Mouse (Mus musculus) large intestine, adult 2 months (tissue): ENCODE results near the gene Ypel5. TPM values are rescaled to one million over a fixed set of nuclear protein-coding genes. Genes with fewer than 3 reads are reported as not detected.

Experiments
- DNase-seq: peaks from one replicate; pipeline ENCODE4 v3.0.0-alpha.2; 2012; ENCODE audit warnings: low read depth, low spot score
- WGBS: fragments of 180-500 bp; shearing (Covaris S2); methylation state at CpG from one replicate; pipeline ENCODE4 v1.1.7; 2018; 5-methylcytosine and 5-hydroxymethylcytosine counted together
- polyA plus RNA-seq: library from polyadenylated mRNA; depleted of rRNA; stranded (reverse); fragments of >200 nt; gene quantifications from 2 replicates; pipeline ENCODE4 v1.2.3, GENCODE M21; 2012

Gene Ypel5
- polyA plus RNA-seq, 1 experiment = 14.2 TPM

DNA sequence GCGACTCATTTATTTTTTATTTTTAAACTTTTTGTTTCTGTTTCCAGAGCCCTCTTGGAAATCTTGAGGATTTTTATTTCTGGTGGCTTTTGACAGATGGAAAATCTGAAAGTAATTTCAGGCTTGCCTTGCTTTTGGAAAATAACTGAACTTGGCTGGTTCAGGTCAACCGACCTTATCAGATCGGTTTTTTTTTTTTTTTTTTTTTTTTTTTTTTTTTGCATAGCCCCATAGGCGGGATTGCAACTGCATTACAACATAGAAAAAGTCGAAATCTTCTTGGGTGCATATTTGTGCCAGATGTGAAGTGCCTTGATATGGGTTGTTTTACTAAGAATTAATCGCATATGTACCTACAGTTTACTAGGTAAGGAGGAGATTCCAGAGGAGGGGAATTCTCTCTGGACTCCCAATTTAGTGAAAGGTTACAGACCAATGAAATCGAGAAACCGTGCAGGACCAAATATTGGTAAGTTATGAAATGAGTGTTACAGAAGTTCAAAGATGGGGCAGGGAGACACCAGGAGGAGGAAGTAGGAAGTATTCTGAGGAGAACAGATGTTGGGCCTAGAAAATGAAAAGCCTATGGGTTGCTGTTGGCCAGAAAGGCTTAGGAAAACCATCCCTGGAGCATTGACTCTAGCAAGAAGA lies 1.7 kb downstream of the Ypel5 start:
- 9% methylated on average over 8 of the region's 8 CpGs for WGBS

DNA sequence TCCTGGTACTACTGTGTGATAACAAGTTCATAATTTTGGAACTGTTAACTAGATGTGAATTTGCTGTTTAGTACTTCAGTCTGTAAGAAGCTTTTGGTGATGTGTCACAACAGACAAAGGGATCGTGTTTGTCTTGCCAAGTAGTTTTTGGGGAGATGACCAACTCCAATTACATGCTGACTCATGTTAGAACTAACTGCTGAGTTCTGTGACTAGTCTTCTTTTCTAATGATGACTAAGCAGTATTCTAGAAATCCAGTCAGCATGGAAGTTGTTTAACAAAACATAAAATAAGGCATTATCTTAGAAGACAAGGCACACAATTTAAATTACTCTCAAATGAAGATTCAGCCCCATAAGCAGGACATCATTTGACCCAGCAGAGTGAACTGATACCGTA lies 2.7 kb downstream of the Ypel5 start:
- 76% methylated on average over 2 of the region's 2 CpGs for WGBS
- no peak for DNase-seq

More for the DNA sequence above, 1.7 kb downstream of the Ypel5 start:
- no peak for DNase-seq

- no peak for DNase-seq
- 96% methylated on average over 6 of the region's 6 CpGs for WGBS
Measured at GRCm38 (mm10) chr17:72844393-72844792, 8.1 kb downstream of the Ypel5 start.

DNA sequence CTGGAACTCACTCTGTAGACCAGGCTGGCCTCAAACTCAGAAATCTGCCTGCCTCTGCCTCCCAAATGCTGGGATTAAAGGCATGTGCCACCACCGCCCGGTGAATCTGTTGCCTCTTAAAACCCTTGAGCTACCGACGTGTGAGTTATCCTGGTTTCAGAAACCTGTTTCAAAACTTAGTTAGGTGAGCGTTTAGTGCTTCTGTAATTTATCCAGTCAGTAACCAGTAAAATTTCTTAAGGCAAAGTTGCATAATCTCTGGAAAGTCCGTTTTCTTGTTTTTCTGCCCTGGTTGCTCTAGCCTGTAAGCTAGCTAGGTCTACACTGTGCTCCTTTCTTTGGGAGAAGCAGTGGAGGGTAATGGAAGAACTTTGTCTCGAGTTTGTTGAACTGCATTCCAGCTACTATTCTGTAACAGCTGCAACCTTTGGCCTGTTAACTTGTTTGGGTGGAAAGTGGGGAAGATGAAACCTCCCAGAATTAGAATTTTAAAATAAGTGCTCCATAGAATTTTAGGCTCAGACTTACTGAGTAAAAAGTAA lies 8.8 kb downstream of the Ypel5 start:
- DNase-seq = no peak
- 81% methylated on average over 7 of the region's 7 CpGs for WGBS

DNA sequence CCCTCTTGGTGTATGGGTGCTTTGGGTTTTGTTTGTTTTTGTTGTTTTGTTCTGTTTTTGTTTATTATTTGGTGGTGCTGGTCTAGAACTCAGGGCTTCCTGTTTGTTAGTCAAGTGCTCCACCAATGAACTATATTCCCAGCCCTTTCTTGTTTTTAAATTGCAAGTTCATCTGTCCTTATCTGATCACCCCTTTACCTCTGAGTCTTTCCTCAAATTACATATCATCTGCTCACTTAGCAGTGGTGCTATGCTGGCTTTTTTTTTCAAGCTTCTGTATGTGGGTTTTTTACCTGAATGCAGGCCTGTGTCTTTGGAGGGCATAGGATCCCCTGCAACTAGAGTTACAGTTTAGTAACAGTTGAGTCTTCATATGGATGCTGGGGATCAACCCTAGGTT lies 9.3 kb downstream of the Ypel5 start:
- DNase-seq = no peak

DNA sequence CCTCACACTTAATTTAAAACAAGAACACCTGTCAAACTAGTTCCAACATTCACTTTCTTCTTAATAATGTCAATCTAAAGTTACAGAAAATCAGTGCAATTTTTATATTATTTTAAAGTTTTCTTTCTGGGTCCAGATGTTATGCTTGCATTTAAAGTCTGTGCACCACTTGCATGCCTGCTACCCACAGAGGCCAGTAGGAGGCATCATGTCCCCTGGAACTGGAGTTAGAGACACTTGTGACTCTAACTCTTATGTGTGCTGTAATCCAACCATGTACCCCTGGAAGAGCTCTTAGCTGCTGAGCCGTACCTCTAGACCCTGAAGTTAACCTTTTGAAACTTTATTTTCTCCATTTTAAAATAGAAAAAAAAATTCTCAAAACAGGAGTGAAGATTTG lies 19.0 kb downstream of the Ypel5 start:
- DNase-seq = no peak
- 79% methylated on average over 1 of the region's 1 CpGs for WGBS

- 52% methylated on average over 13 of the region's 13 CpGs for WGBS
- no peak for DNase-seq
Measured at GRCm38 (mm10) chr17:72857677-72858633, 21.7 kb downstream of the Ypel5 start.

- 40% methylated on average over 10 of the region's 10 CpGs for WGBS
- DNase-seq = no peak
Measured at GRCm38 (mm10) chr17:72863226-72863625, 27.0 kb downstream of the Ypel5 start.

- no peak for DNase-seq
- WGBS = 91% methylated on average over 3 of the region's 3 CpGs
Measured at GRCm38 (mm10) chr17:72866624-72867245, 30.5 kb downstream of the Ypel5 start.

DNA sequence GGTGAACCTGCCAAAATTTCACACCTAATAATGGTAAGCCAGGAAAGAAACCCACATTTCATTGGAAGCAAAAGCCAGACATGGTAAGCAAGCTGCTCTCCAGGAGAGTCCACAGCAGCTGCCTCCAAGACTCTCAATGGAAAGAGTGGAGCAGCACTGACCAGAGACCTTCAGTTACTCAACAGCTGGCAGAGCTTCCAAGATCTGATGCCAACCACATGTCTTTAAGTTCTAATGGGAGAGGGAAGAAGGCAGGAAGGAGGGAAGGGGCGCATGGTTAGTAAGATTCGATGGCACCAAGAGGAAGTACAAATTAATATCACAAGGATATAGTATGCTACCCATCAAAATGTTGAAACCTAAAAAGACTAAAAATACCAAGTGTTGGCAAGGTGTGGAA lies 31.9 kb downstream of the Ypel5 start:
- 96% methylated on average over 2 of the region's 2 CpGs for WGBS

DNA sequence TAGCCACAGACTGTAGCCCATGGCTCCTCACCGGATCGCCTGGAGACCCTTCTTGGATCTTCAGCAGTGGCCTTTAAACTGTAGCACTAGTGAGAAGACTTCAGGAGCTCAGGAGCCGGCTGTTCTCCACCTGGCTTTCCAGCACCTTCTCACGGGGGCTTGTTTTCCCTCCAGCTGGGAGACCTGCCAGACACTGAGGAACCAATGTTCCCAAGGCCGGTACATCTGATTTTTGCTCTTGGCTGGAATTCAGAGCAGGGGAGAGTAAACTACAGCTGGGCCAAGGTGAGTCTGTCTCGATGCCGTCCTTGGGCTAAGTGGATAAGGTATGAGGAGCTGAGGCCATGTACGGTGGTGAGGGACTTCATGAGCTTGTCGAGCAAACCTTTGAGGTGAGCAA lies 42.7 kb downstream of the Ypel5 start:
- 90% methylated on average over 9 of the region's 9 CpGs for WGBS

More for the DNA sequence above, 31.9 kb downstream of the Ypel5 start:
- DNase-seq = no peak

GRCm38 (mm10) chr17:72880156-72880555 lies 43.9 kb downstream of the Ypel5 start:
- 42% methylated on average over 3 of the region's 3 CpGs for WGBS
- no peak for DNase-seq

More for the DNA sequence above, 42.7 kb downstream of the Ypel5 start:
- DNase-seq = no peak

DNA sequence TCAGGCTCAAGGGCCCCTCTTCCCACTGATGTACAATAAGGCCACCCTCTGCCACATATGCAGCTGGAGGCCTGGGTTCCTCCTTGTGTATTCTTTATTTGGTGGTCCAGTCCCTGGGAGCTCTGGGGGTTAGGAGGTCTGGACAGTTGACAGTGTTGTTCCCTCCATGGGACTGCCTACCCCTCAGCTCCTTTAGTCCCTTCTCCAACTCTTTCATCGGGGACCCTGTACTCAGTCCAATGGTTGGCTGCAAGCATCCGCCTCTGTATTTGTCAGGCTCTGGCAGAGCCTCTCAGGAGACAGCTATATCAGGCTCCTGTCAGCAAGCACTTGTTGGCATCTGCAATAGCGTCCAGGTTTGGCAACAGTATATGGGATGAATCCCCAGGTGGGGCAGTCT lies 44.8 kb downstream of the Ypel5 start:
- 80% methylated on average over 3 of the region's 3 CpGs for WGBS
- no peak for DNase-seq

- 74% methylated on average over 1 of the region's 1 CpGs for WGBS
- DNase-seq = no peak
Measured at GRCm38 (mm10) chr17:72881804-72882203, 45.6 kb downstream of the Ypel5 start.

DNA sequence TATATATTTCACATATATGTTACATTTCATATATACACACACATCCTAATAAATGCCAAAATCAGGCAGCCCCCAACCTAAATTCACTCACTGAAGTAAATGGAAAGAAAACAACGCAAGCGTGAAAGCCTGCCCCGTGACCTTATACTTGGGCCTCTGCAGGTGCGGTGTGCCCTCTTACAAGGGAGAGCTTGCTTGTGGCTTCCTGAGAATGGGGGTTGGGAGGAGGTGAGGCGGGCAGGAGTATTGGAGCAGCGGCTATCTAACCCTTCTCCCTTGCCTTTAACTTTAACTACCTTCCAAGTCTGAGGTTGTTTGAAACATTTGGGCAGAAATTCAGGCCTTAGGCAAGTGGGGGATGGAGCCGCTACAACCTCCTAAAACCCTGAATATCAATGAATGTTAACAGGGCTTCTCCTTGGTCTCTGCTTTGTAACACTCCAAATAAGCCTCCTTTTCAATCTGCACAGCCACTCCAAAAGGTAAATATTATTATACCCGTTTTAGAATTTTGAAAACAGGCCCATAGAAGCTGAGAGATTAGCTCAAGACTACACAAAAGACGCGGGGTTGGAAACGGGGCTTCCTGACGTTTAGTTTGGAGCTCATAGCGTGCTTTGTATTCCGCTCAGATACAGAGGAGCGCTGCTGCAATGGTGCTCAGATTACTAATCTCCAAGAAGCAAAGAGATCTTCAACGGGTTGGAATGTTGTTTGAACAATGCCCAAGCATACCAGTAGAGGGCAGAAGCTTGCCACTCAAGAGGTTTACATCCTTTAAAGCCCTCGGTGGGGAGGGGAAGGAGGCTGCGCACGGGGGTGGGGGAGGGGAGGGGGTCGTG lies 53.5 kb downstream of the Ypel5 start:
- DNase-seq = no peak
- 33% methylated on average over 20 of the region's 20 CpGs for WGBS

GRCm38 (mm10) chr17:72890398-72890898 lies 54.2 kb downstream of the Ypel5 start:
- 82% methylated on average over 8 of the region's 8 CpGs for WGBS
- no peak for DNase-seq

- no peak for DNase-seq
- 90% methylated on average over 6 of the region's 6 CpGs for WGBS
Measured at GRCm38 (mm10) chr17:72891556-72891955, 55.3 kb downstream of the Ypel5 start.

DNA sequence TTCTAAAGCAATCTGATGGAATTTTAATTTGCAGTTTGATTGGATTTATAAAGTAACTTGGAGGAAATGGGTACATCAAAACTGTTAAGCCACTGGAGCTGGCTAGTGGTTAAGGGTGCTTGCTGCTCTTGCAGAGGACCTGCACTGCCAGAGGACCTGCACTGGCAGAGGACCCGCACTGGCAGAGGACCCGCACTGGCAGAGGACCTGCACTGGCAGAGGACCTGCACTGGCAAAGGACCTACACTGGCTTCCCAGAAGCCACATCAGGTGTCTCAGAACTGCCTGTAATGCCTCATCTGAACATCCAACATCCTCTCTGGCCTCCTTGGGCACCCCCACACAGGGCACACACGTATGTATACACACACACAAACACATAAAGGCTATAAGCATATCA lies 59.3 kb downstream of the Ypel5 start:
- 93% methylated on average over 3 of the region's 3 CpGs for WGBS
- no peak for DNase-seq

GRCm38 (mm10) chr17:72897076-72897475 lies 60.8 kb downstream of the Ypel5 start:
- DNase-seq = no peak
- WGBS = 78% methylated on average over 7 of the region's 7 CpGs
